Mouse (Mus musculus) heart, embryonic 14.5 days (tissue): ENCODE measurements around the gene Oxnad1. TPM values are rescaled to one million over a fixed set of nuclear protein-coding genes. Genes with fewer than 3 reads are reported as not detected.
A peak's percentile ranks its signal among the peaks of the same experiment; 100 is the strongest.
"Not testable (repeated sequence)": the region's sequence is repeated elsewhere in the genome, so short reads cannot be mapped to it uniquely, and the experiment has no call there.

Experiments used
- ATAC-seq: fragments of 200-750 bp; cut with Nextera tagmentation; 2 replicates; pipeline ENCODE4 v1.8.0; 2017; ENCODE audit warnings: low read depth, moderate TSS enrichment; ENCODE audit not compliant: insufficient number of reproducible peaks, insufficient read depth, low FRiP score
- H3K27ac ChIP-seq, 2 experiments: fragments of 200-500 bp in 1 of 2; fragments of 300-500 bp in 1 of 2; sonication (generic) in 1 of 2; replicated peaks in 1 of 2; 2 replicates each; pipeline ENCODE4 v1.5.1; 2012 to 2014; ENCODE audit warnings: low read depth in 2 of 2, low read length in 2 of 2, control low read depth in 1 of 2, mild to moderate bottlenecking in 1 of 2, mixed read lengths in 1 of 2; ENCODE audit not compliant: control insufficient read depth in 1 of 2, insufficient read depth in 1 of 2
- H3K27me3 ChIP-seq: fragments of 300-500 bp; sonication (generic); 2 replicates; pipeline ENCODE4 v1.6.1; 2014; ENCODE audit warnings: mild to moderate bottlenecking, low read length, control low read depth; ENCODE audit not compliant: control insufficient read depth, insufficient read depth
- H3K36me3 ChIP-seq: fragments of 300-500 bp; sonication (generic); 2 replicates; pipeline ENCODE4 v1.6.1; 2014; ENCODE audit warnings: mild to moderate bottlenecking, control low read depth, low read length, mixed read lengths; ENCODE audit not compliant: control insufficient read depth, insufficient read depth
- H3K4me1 ChIP-seq, 2 experiments: fragments of 200-500 bp in 1 of 2; fragments of 300-500 bp in 1 of 2; sonication (generic) in 1 of 2; 2 replicates each; pipeline ENCODE4 v1.6.1; 2012 to 2014; ENCODE audit warnings: low read length in 2 of 2, control low read depth in 1 of 2, mixed read lengths in 1 of 2; ENCODE audit not compliant: control insufficient read depth in 2 of 2, insufficient read depth in 2 of 2
- H3K4me2 ChIP-seq: fragments of 300-500 bp; sonication (generic); 2 replicates; pipeline ENCODE4 v1.6.1; 2014; ENCODE audit warnings: mild to moderate bottlenecking, low read length
- H3K4me3 ChIP-seq, 2 experiments: fragments of 200-500 bp in 1 of 2; fragments of 300-500 bp in 1 of 2; sonication (generic) in 1 of 2; 2 replicates each; pipeline ENCODE4 v1.5.1; 2012 to 2014; ENCODE audit warnings: low read length in 2 of 2, mild to moderate bottlenecking in 2 of 2, control low read depth in 1 of 2, low read depth in 1 of 2, moderate library complexity in 1 of 2; ENCODE audit not compliant: control insufficient read depth in 1 of 2, insufficient read depth in 1 of 2
- H3K9ac ChIP-seq: fragments of 300-500 bp; sonication (generic); 2 replicates; pipeline ENCODE4 v1.6.1; 2014; ENCODE audit warnings: mild to moderate bottlenecking, low read length
- H3K9me3 ChIP-seq: fragments of 300-500 bp; sonication (generic); 2 replicates; pipeline ENCODE4 v1.6.1; 2016; ENCODE audit warnings: low read length, control low read depth; ENCODE audit not compliant: control insufficient read depth
- WGBS: fragments of 180-500 bp; shearing (Covaris S2); extraction: QIAGEN DNeasy Blood & Tissue Kit; methylation state at CpG from one replicate; pipeline ENCODE4 v1.1.7; 2014; 5-methylcytosine and 5-hydroxymethylcytosine counted together
- polyA plus RNA-seq: library from polyadenylated mRNA; unstranded; fragments of >200 nt; fragmentation: Nextera tagmentation; extraction: Ambion mirVana; gene quantifications from 2 replicates; pipeline ENCODE4 v1.2.1, GENCODE M21; 2014

Gene Oxnad1
- polyA plus RNA-seq, 1 experiment from 2014 or later: 25.8 TPM

DNA sequence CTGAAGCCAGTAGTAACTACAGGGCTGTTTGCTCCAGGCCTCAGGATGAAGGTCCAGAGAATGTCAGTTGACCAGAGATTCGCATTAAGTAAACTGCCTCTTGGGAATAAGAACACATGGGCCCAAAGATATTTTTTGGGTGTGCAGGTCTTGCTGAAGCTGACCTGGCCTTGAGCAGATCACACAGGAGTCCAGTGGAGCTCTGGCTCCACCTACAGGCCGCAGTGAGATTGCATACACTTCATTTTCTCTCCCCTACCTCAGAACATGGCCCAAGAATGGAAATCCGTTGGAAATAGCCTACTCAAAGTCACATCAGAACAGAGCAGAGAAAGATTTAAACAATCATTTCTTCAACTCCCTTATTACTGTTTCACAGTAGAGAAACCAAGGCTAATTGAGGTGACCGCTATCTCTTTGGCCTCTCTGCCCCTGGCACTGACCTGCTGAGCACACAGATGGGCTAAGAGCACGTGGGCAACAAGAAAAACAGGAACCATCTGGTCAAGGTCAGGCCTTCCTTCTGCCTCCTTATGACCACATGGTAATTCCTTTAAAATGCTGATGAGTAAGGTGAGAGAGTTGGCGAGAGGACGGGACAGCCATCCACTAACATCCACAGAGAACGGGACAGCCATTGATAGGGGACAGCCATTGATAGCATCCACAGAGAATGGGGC, 8.1 kb upstream of the Oxnad1 start:
- ATAC-seq: no peak; the same call in 1 of the 2 replicates
- no peaks in the 10 kb centered on the region for H3K9me3 ChIP-seq

DNA sequence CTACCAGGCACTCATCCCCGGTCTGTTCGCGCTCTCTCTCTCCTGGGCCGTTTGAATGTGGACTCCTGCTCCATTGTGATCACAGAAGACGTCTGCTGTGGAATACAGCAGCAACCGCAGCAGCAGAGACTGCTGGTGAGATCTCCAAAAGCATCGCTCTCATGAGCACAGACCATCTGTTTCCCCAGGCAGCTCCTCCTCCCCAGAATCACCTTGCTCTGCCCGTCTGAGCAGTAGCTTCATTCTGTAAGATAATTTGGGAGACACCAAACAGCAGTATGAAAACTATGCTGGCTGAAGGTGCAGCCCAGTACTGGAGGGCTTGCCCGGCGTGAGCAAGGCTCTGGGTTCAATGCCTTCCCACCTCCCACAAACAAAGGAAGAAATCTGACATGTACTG, 4.1 kb upstream of the Oxnad1 start:
- Histone ChIP-seq H3K4me3 (no peak overlapping the region), H3K27ac (no peak overlapping the region), H3K9ac (no peak overlapping the region), H3K27me3 (no peaks in the 10 kb centered on the region), H3K4me1 (peaks cover 0 to 4% of the 10 kb centered on the region in 2 experiments; a peak in 3 of 4 replicates), H3K4me2 (no peak overlapping the region), H3K9me3 (no peaks in the 10 kb centered on the region), H3K36me3 (peaks cover 29% of the 10 kb centered on the region)
- 81% methylated on average over 10 of the region's 10 CpGs for WGBS
- ATAC-seq: no peak

More for the DNA sequence above, 8.1 kb upstream of the Oxnad1 start:
- Histone ChIP-seq H3K4me2 (no peak overlapping the region), H3K27ac (no peak overlapping the region), H3K4me3 (no peak overlapping the region), H3K9ac (no peak overlapping the region), H3K36me3 (peaks cover 15% of the 10 kb centered on the region), H3K27me3 (no peaks in the 10 kb centered on the region), H3K4me1 (peaks cover 20 to 21% of the 10 kb centered on the region in 2 experiments)
- WGBS: 43% methylated on average over 8 of the region's 8 CpGs

DNA sequence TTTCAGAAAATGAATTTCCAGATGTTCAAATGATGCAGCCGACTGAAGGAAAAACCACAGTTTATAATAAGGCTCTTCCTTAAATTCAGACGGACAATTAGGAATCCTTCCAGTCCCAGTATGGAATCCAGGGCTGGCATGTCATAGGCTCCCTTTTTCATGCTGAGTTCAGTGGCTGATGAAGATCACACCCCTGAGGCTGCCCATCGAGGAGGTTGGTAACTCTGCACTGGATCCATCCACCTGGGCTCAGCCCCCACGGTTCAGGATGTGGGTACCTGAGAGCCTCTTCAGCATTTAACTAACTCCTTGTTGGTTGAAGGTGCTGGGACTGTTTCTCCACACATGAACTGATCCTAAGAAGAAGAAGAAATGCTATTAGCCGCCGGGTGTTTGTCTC, 2.3 kb upstream of the Oxnad1 start:
- no peaks in the 10 kb centered on the region for H3K9me3 ChIP-seq
- no peak overlapping the region for H3K27ac ChIP-seq
- no peak overlapping the region for H3K4me3 ChIP-seq
- H3K4me1 ChIP-seq: peaks cover 2 to 12% of the 10 kb centered on the region in 2 experiments; a peak in 3 of 4 replicates
- H3K4me2 ChIP-seq: no peak overlapping the region
- H3K27me3 ChIP-seq: no peaks in the 10 kb centered on the region
- ATAC-seq: no peak
- WGBS: 90% methylated on average over 6 of the region's 6 CpGs
- peaks cover 29% of the 10 kb centered on the region for H3K36me3 ChIP-seq
- no peak overlapping the region for H3K9ac ChIP-seq

DNA sequence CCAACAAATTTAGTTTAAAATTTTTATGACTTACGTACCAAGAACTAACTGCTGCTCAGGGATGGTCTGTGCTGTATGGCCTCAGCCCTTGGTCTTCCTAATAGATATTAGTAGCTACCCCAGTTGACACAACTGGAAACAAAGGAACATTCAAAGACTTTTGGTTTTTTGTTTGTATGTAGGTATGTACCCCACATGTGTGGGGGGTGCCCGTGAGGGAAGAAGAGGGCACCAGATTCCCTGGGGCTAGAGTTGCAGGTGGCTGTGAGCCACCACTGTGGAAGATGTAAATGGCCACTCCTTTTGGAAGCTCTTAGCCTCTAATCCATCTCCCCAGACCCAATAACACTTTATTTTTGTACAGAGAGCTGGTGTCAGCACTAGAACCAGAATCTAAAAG, 1.7 kb upstream of the Oxnad1 start:
- ATAC-seq: no peak
- Histone ChIP-seq H3K36me3 (peaks cover 29% of the 10 kb centered on the region), H3K27me3 (no peaks in the 10 kb centered on the region), H3K4me2 (no peak overlapping the region), H3K9ac (no peak overlapping the region), H3K9me3 (no peaks in the 10 kb centered on the region), H3K27ac (no peak overlapping the region), H3K4me3 (no peak overlapping the region), H3K4me1 (peaks cover 2 to 12% of the 10 kb centered on the region in 2 experiments; a peak in 3 of 4 replicates)
- WGBS: 89% methylated on average over 2 of the region's 2 CpGs

DNA sequence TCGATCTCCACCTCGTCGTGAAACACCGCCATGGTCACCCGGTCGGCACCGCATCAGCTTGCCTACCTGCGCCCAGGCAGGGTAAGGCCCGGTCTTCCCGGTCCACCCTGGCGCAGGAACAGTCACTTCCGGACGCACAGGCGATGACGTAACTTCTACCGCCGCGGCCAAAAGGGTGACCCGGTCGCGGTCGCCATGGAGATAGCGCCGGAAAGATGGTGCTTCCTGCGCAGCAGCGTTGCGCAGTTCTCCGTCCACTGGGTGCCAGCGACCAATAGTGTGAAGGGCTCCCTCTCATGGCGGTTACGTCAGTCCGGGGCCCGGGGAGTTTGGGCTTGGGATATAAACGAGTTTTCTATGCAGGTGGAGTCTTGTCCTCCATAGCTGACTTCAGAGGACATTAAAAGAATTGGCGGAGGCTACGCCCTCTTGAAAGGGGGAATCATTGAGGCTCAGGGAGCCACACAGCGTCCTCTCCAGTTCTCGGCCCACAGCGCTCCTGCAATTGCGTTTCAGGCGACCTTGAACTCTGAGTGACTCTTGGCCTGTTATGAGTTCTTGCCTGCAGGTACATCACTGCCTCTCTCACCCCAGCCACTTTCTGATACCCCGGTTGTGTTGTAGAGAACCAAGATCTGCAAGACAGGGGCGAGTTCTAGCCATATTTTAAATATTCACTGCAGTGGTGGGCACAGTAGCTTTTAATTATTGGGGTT, 470 bp downstream of the Oxnad1 start, which contains the start of gene Dph3:
Dph3 (minus strand) TSS at position 244 of the 716 bp plus-strand sequence.
- Histone ChIP-seq H3K4me2 (peak within 1 kb of the TSS; percentile 83), H3K4me1 (peaks cover 4 to 12% of the 10 kb centered on the region in 2 experiments; a peak in 3 of 4 replicates), H3K4me3 (peak within 1 kb of the TSS; percentile 65 to 97), H3K9me3 (no peaks in the 10 kb centered on the region), H3K27me3 (no peaks in the 10 kb centered on the region), H3K9ac (peak within 1 kb of the TSS; percentile 71), H3K27ac (peak within 1 kb of the TSS; percentile 84 to 98), H3K36me3 (peaks cover 33% of the 10 kb centered on the region)
- peak; percentile 92 for ATAC-seq
- WGBS: under 1% methylated on average over 43 of the region's 43 CpGs

DNA sequence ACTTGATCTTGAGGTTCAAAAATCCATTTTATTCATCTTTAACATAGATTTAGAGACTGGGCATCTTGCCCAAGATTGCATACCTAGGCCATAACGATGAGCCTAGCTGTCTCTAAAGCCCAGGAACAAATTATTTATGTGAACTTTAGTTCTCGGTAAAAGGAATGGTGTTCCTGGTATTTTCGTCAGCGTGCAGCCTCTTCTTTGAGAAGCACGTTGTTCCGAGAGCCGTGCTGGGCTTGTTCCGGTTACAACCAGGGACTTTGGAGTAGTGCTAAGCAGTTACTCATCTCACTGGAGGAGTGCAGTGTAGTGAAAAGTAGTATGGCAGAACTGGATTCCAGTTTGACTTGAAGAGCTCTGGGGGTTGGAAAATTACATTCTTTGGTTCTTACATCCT, 1.1 kb downstream of the Oxnad1 start:
- 5% methylated on average over 8 of the region's 8 CpGs for WGBS
- H3K4me3 ChIP-seq: peak overlapping the region; percentile 65 to 97

DNA sequence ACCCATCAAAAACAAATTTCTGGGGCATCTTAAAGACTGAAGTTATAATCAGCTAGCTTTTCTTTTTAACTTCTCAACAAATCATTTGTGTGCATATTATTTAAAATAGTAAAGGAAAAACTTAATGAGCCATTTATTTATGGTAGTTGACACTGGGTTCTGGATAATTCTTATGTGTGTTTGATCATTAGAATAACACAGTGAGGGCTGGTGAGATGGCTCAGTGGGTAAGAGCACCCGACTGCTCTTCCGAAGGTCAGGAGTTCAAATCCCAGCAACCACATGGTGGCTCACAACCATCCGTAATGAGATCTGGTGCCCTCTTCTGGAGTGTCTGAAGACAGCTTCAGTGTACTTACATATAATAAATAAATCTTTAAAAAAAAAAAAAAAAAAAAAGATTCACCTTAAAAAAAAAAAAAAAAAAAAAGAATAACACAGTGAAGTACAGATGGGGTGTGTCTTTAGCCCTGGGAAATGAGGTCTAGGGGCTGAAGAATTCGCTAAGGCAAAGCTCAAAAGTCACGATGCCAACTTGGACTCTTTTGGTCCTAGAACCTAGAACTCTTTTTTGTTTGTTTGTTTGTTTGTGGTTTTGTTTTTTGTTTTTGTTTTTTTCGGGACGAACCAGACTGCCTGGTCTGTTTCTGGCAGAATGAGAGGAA, 2.5 kb downstream of the Oxnad1 start:
- H3K4me3 ChIP-seq, H3K9ac ChIP-seq, H3K27me3 ChIP-seq, ATAC-seq, H3K27ac ChIP-seq, H3K9me3 ChIP-seq: not testable (repeated sequence)
- peaks cover 29% of the 10 kb centered on the region for H3K36me3 ChIP-seq
- peaks cover 4 to 17% of the 10 kb centered on the region in 2 experiments; a peak in 3 of 4 replicates for H3K4me1 ChIP-seq
- 92% methylated on average over 7 of the region's 7 CpGs for WGBS
- peak overlapping the region; percentile 65; the same call in 1 of the 2 replicates for H3K4me2 ChIP-seq

More for the DNA sequence above, 1.1 kb downstream of the Oxnad1 start:
- peak overlapping the region; percentile 65 for H3K4me2 ChIP-seq
- peak overlapping the region; percentile 84 to 98 for H3K27ac ChIP-seq
- H3K36me3 ChIP-seq: peaks cover 29% of the 10 kb centered on the region
- ATAC-seq: no peak
- H3K27me3 ChIP-seq: no peaks in the 10 kb centered on the region
- H3K4me1 ChIP-seq: peaks cover 4 to 12% of the 10 kb centered on the region in 2 experiments; a peak in 3 of 4 replicates
- no peaks in the 10 kb centered on the region for H3K9me3 ChIP-seq
- peak overlapping the region; percentile 71 for H3K9ac ChIP-seq
